Mouse (Mus musculus): ENCODE results near the gene Zfp334. TPM values are rescaled to one million over a fixed set of nuclear protein-coding genes. Genes with fewer than 3 reads are reported as not detected.
A peak's percentile ranks its signal among the peaks of the same experiment; 100 is the strongest.

Gene Zfp334
- total RNA-seq, 1 experiment from 2014 or later = 6.3 TPM

DNA sequence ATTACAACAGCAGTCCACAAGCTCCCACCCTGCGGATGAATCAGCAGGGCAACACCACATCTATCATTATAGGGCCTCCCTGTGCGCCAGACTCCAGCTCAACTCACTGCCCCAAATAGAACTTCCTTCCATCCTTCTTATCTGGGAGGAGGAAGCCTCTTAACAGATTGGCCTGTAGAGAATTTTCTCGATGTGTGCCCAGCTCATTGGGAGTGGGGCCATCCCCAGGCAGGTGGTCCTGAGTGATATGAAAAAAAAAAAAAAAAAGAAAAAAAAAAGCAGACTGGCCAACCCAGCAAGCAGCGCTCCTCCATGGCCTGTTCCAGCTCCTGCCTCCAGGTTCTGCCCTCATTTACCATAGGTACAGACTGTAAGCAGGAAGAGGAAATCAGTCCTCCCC, 12.1 kb downstream of the Zfp334 start:
- DNase-seq = no peak

DNA sequence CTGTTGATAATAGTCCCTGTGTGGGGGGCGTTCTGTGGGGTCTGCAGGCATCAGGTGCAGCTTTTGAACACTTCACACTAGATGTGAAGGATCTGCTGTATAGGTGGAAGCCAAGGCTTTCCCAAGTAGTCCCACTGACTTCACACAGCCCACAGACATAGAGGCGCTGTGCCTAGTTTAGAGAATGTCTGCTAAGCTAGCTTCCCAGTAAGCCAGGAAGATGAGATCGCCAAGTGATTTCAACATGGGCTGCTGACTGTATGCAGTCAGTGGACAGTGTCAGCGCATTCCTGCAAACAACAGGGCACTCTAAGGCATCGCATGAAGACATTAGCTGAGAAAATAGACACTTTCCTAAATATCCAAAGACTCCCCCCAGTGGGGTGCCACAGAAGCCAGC, 12.6 kb downstream of the Zfp334 start:
- no peak for DNase-seq

DNA sequence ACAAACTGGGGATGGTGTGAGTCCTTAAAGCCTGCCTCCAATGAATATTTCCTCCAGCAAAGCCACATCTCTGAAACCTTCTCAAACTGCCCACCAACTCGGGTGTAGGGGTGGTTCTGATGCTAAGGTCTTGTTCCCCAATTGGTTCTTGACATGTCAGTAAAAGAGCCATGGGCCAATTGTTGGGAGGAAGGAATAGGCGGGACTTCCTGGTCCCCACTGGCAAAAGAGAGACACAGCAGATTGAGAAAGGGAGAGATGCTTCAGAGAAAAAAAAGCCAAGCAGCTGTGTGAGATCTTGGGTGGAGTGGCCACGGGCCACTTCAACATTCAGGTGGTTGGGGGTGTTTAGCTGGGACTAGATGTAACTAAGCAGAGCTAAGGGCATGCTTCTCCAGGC, 17.0 kb downstream of the Zfp334 start:
- DNase-seq = no peak

DNA sequence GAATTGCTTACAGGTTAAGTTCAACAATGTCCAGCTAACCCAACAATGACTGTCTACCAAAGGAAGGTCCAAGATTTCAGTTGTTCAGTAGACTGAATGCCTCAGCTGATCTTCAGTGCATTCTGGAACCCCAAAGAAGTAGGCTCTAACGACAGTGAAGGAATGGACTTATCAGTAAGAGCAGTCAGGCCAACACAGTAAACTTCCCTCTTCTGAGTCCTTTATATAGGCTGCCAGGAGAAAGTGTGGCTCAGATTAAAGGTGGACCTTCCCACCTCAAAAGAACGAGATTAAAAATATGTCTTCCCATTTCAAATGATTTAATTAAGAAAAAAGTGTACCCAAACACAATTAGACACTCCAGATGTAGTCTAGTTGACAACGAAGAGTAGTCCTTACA, 17.7 kb downstream of the Zfp334 start:
- no peak for DNase-seq

DNA sequence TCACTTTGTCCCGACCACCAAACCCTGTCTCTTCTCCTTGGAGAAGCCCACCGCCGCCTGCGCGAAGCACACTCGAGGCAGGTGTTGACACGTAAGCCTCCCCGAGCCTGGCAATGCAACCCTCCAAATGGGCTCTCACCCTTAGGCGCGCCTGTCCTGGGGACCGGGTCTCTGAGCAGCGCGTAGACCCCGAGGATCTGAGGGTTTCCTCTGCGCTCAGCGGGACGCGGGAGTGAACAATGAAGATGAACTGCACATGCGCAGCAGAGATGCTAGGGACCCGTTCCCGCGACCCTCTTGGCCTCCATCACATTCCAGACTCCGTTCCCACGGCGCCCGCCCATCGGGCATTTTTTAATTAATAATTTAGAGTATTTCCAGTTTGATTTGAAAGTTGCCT, 19.6 kb downstream of the Zfp334 start, which contains the start of gene Zfp663:
Gene Zfp663 (minus strand): TSS at position 234 of the 400 bp plus-strand sequence.
- DNase-seq = no peak

DNA sequence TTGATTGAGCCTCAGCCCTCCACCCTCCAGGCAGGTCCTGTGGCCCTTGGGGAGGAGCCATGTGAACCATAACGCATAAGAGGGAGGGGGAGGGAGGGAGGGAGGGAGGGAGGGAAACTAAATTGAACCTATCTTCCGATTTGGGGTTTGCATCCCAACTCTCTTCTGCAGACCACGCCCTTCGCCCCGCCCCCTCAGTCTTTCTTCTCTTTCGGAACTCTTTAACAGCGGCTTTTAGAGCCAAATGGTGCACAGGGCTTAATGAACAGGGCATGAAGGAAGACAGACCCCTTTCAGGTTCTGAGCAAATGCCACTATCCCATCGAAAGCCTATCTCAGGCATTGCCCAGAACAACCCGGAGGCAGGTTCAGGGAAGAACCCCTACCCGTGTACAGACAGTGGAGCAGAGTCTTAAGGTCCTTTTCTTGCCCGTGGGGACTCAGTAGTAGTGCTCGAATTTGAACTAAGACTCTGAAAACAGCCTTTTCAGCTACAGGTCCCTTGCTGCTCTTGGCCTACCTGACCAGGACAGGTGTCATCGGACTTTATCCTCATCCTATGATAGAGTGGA, 20.1 kb downstream of the Zfp334 start:
- DNase-seq = peak; percentile 12

DNA sequence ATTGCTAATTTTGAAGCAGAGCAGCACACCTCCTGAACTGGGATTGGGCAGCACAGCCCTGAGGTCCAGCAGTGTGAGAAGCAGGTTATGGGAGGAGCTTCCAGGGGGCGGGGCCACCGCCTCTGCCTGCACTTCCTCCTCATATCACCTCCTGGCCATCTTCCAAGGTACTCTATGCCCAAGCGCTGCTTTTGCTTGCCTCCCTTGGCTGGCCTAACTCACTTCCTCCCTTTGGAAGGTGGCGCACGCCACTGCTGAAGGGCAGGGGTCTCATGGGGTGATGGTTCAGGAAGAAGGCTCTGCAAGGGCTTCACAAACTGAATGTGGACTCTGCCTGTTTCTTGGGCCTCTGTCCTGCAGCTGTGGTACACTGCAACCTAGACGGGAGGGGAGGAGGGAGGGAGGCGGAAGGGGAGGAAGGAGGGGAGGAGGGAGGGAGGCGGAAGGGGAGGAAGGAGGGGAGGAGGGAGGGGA, 21.0 kb downstream of the Zfp334 start:
- DNase-seq = peak; percentile 16

DNA sequence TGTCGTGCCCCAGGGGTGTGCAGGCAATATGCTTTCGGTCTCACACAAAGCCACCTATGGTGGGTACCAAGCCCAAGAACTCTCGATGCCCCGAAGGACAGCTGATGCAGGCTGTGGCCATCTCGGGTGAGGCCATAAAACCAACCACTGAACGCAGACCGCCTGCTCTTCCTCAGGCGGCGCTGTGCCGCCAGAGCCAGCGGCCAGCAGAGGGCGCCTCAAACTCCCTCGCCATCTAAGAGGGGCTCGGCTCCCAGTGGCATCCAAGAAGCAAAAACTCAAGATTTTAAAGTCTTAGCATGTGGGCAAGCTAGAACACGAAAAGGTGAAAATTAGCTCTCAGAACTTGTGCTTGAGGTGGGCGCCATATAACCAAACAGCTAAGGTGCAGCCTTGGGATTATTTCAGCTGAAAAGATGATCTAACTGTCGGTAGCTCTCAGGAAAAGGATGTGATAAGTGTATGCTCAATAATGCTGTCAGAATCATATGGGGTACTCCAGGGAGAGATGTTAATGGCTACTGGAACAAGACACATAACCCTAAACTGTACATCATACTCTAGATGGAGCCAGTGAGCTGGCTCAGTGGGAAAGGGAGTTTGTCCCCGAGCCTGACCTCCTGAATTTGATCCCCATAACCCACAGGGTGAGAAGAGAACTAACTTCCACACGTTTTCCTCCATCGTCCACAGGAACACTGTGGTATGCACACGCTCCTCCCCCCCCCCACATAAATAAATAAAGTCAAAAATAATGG, 23.5 kb downstream of the Zfp334 start:
- DNase-seq = peak; percentile 70

DNA sequence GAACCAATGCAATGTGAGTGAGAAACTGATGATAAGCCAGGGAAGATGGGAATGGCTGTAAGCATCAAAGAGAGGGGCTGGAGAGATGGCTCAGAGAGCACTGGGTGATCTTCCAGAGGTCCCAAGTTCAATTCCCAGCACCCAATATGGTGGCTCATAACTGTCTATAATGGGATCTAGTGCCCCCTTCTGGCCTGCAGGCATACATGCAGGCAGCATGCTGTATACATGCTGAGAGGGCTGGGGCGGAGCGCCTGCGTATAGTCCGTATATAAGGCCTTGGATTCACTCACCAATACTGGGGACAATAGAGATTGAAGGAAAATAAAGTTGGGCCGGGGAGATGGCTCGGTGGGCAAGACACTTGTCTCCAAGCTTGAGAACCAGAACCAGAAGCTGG, 24.8 kb downstream of the Zfp334 start:
- DNase-seq = no peak

DNA sequence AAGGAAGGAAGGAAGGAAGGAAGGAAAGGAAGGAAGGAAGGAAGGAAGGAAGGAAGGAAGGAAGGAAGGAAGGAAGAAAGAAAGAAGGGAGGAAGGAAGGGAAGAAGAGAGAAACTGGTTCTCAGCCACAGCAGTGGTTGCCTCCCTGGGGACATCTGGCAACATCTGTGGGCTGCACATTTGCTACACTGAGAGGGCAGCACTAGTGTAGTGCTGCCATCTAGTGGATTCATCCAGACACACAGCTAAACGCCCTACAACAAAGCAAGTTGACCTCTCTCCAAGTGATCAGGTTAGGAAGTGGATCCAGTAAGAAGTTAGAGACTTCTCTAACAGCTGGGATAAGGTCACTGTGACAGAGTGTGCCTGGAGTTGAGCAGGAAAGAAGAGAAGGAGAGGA, 27.2 kb downstream of the Zfp334 start:
- peak; percentile 39 for DNase-seq

DNA sequence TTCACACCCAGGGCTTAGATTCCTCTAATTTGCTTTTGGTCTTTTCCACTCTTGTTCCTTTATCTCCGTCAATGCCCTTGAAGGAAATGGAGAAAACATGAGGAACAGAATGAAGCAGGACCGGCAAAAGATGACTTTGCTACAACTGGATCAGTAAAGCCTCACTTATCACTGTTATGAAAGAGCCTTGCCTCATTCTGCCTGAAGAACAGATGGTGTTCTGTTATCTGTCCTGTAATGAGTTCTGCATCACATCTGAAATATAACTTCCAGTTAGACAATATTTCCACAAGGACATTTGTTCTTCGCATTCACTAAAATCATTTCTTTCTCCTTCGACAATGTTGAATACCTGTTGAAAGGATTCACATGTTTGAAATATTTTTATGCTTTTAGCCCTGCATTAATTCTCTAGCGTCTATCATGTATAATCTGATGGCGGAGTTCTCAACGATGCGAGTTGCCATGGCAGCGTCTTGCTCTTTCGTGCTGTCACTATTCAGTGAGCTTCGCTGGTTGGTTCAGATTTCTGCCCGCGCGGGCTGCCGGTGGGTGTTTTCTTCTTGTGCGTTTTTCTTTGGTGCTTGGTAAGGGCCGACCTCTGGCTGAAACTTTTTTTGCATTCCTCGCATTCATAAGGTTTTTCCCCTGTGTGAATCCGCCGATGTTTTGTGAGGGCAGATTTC, 36.1 kb downstream of the Zfp334 start:
- no peak for DNase-seq

DNA sequence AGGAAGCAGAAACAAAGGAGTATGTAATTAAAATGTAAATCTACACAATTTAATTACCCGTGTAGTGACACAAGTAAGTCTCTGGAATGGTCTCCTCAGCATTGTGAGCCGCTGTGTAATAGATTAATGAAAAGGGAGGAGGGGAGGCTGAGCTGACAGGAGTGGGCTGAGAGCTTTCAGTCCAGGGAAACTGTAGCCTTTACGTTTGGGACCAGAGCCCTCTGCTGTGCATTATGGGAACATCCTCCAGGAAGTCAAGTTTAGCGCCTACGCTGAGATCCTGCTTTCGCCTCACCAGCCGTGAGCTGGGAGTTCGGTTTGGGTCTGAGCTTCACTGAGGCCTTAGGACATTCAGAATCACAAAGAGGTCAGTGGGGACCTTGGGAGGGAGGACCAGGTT, 38.6 kb downstream of the Zfp334 start:
- no peak for DNase-seq

DNA sequence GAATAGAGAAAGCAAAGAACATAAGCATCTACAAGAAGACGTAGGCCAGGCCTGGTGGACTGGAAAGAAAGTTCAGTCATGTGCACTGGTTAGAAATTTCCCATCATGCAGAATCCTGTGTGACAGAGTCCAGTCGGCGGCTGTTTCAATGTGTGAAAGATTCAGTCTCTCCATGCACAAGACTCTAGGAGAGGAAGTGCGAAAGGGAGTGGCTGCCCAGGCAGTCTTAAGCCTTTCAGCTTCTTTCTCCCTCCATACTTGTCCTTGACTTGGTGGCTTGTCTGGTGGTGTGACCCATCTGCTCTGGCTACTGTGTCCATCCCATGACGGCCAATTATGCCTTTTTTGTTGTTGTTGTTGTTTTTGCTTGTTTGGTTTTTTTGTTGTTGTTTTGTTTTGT, 41.9 kb downstream of the Zfp334 start:
- no peak for DNase-seq

DNA sequence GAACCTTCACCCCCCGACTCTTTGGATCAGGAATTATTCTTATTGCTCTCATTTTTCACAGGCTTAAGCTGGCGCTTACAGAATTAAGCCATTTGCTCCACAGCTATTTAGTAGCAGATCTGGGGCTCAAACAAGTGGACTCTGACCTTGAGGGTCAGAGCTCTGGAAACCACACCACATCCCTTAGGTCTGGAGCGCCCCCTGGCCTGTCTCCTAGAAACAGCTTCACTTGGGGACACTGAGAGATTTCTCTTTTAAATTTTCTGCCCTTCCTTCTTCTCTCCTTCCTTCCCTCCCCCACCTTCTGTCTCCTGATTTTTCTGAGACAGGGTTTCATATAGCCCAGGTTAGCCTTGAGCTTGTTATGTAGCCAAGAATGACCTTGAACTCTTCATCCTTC, 50.9 kb downstream of the Zfp334 start:
- DNase-seq = peak; percentile 76

DNA sequence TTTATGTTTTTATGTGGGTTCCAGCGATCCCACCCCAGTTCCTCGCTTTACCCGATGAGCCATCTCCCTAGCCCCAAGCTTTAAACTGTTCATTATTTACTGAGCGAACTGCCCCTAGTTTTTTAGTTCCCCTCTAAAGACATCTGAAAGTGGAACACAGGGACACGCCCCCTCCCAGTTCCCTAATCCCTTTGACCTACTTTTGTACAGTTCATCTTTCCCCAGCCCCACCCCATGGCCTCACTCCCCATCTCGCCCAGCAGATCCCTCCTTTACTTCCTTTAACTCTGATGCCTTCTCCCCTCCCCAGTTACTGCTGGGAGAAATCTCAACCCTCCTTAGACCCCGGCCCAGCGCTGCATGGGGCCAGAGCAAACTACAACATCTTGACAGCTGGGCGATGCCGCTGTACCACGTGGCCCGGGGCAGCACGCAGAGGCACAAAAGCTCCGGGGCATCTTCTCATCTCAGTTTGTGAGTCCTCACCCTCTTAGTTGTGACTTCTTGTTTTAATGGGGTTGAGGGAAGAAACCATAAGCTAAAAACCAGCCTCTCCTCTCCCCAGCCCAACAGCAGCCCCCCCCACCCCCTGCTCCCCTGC, 55.3 kb downstream of the Zfp334 start:
- DNase-seq = no peak

DNA sequence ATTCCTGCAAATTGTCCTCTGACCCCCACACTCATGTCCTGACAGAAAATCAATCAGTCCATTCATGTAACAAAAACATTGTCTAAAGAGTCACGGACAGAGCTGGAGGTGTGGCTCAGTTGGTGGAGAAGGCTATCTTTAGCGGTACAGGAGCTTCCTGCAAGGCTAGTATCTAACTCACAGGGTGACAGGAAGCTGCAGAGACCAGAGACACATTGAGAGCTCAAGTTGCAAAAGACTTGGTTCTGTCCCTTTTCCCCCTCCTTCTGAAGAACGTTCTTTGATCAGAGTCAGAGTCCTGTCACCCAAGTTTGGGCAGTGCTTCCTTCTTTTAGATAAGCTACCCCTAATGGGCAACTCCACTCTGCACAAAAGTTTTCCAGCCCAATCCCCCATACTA, 58.4 kb downstream of the Zfp334 start:
- DNase-seq = no peak

DNA sequence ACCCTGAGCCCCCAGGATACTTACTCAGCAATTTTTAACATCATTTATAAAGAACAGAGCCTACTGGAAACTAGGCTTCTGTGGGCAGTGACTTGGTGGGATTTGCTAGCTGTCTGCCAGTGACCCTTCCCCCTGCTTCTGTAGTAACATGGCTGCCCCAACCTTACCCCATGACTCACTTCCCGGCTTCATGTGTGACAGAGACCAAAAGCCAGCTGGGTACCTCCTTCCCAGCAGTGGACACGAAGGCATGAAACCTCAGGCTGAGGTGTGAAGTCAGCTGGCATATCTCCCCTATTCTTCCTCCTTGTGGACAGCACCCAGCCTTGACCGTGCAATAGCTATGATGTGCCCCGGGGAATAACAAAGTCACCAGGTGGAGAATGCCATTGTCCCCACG, 59.3 kb downstream of the Zfp334 start:
- no peak for DNase-seq

DNA sequence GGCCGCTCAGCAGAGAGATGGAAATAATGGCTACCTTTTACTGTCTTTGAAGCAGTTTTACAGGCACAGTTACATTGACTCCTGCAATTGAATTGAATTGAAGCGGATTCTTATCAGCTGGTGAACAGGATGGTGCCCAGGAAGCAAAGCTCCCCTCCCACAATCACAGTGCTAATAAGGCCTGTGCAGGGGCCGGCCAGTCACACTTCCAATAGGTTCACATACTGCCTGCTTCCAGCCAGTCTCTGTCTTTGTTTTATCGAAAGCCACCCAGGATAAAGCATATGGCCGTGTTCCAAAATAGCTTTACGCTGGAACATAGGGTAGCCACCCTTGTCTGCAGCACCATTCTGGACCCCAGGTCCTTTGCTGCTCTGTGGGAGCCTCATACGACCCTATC, 60.7 kb downstream of the Zfp334 start:
- DNase-seq = no peak

DNA sequence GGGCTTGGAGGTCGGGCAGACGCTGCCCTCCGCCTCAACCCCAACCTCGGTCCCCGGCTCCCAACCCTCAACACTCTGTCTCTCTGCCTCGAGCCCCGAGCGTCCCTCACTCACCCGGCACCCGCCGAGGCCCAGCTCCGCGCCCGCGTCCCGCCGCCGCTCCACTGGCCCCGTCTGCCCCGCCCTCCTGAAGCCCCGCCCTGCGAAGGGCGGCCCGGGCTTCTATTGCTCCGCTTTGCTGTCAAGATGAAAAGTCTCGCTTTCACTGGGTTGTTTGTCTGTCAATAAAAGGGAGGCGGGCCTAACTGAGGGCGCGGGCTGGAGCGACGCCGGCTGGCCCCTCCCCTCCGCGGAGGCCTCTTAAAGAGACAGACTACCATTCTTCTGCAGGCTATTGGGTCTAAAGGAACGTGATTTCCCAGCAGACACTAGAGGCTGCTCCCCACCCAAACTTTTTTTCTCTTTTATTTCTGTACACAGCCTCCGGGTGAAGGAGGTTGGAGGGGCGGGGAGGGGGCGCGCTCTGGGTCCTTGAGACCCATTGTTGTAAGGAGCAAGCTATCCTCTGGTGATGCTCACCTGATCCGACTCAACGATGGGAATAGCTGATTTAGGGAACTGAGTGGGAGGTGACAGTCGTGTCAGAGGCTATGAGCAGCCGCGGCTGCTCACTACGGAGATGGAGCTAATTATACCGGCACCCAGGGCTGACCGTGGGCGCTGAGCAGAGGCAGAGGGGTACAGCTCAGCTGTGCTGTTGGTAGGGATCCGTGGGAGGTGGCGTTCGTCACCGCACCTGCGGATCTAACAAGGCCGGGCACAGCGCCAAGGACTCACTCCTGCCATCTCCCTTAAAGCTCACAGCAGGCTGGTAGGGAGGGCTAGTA, 61.5 kb downstream of the Zfp334 start, which contains the start of gene Elmo2:
Gene Elmo2 (minus strand): TSS at position 176 of the 887 bp plus-strand sequence.
- DNase-seq = peak; percentile 92

DNA sequence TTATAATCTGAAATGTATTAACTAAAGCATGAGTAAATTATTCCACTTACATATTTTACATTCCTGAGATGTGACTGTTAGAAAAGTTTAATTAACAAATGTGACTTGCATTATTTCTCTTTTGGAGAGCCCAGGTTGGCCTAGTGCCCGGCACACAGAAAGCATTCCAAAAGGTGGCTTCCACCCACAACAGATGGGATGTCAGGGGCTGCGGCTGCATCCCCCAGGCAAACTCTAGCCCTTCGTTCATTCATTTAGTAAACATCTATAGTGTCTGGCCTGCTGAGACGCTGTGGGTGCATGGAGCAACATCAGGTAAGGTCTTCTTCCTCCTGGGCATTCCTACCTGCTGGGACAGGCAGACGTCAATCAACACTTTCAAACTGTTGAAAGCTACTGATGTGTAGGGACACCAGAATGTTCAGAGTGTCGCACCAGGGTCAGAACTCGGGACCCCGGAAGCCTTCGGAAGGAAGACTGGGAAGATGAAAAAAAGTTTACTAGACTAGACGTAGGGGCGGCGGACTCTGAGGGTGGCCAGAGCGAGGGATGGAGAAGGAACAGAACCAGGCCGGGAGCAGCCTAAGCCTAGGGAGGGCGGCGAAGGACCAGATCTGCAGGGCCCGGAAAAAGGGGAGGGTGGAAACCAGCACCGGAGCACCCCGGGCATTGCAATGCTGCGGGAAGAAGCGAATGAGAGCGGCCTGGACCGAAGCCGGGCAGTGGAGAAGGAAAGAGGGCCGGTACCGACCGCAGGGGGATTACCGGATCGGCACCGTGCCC, 62.3 kb downstream of the Zfp334 start:
- no peak for DNase-seq

Data from adrenal gland, postnatal 25 days (tissue).